ENCODE assay signal across 13 mouse cellular contexts in genomic region chr5:114298212-114298894, GRCm38 (mm10). TPM values are rescaled to one million over a fixed set of nuclear protein-coding genes. Genes with fewer than 3 reads are reported as not detected.
DNase-seq lines count a peak whose midpoint lies in the region; ATAC-seq lines count a peak whose summit lies in the region.
"Had no signal": no experiment of that assay in that cellular context is flagged by ENCODE, and none has a peak within 500 bp of the region (broad histone marks: within the 10 kb centered on the region; RNA-seq: fewer than 3 reads in every experiment).

No protein-coding gene starts in this region.

- 0 out of 2 replicates have a peak, but pooled peaks have one; percentile 17 for ATAC-seq in neural tube, embryonic 13.5 days (ENCODE audit: low read depth)
- ATAC-seq in neural tube, embryonic 15.5 days (ENCODE audit: low FRiP score), result no peak
- 0 out of 2 replicates have a peak, but pooled peaks have one; percentile 43 for ATAC-seq in forebrain, embryonic 15.5 days (replicated peaks)
- ATAC-seq in midbrain, embryonic 14.5 days (ENCODE audit: low FRiP score, low TSS enrichment), result no peak; the same call in 1 of the 2 replicates
- ATAC-seq in erythroblast, adult 5-6 weeks (replicated peaks; ENCODE audit: low FRiP score, poor library complexity, severe bottlenecking), result no peak

- 51% methylated on average over 18 of the region's 18 CpGs for WGBS in neural tube, embryonic 13.5 days
- 45% methylated on average over 18 of the region's 18 CpGs for WGBS in neural tube, embryonic 15.5 days
- WGBS in forebrain, embryonic 15.5 days, result 35% methylated on average over 18 of the region's 18 CpGs
- 36% methylated on average over 18 of the region's 18 CpGs for WGBS in midbrain, embryonic 14.5 days

- H3K4me3 ChIP-seq in neural tube, embryonic 13.5 days, result no peak overlapping the region
- H3K4me3 ChIP-seq in neural tube, embryonic 15.5 days (replicated peaks), result no peak overlapping the region
- H3K4me3 ChIP-seq in forebrain, embryonic 15.5 days, result no peak overlapping the region
- no peak overlapping the region for H3K4me3 ChIP-seq in midbrain, embryonic 14.5 days (replicated peaks; ENCODE audit: low read depth, low read length)

- H3K4me2 ChIP-seq in neural tube, embryonic 13.5 days, result no peak overlapping the region
- H3K4me2 ChIP-seq in neural tube, embryonic 15.5 days, result no peak overlapping the region
- H3K4me2 ChIP-seq in forebrain, embryonic 15.5 days (replicated peaks), result no peak overlapping the region
- H3K4me2 ChIP-seq in midbrain, embryonic 14.5 days (ENCODE audit: low read length), result no peak overlapping the region

- peaks cover 41% of the 10 kb centered on the region for H3K4me1 ChIP-seq in neural tube, embryonic 13.5 days (replicated peaks)
- peaks cover 27% of the 10 kb centered on the region for H3K4me1 ChIP-seq in neural tube, embryonic 15.5 days
- H3K4me1 ChIP-seq in forebrain, embryonic 15.5 days, result peaks cover 38% of the 10 kb centered on the region
- H3K4me1 ChIP-seq in midbrain, embryonic 14.5 days (ENCODE audit: control insufficient read depth, insufficient read depth, low read length), result peaks cover 15% of the 10 kb centered on the region

- H3K36me3 ChIP-seq in neural tube, embryonic 13.5 days, result no peaks in the 10 kb centered on the region
- no peaks in the 10 kb centered on the region for H3K36me3 ChIP-seq in neural tube, embryonic 15.5 days
- no peaks in the 10 kb centered on the region for H3K36me3 ChIP-seq in forebrain, embryonic 15.5 days
- no peaks in the 10 kb centered on the region for H3K36me3 ChIP-seq in midbrain, embryonic 14.5 days (ENCODE audit: control insufficient read depth, insufficient read depth, low read length)

- peaks cover 87% of the 10 kb centered on the region for H3K27me3 ChIP-seq in neural tube, embryonic 13.5 days
- H3K27me3 ChIP-seq in neural tube, embryonic 15.5 days (replicated peaks), result peaks cover 50% of the 10 kb centered on the region
- H3K27me3 ChIP-seq in forebrain, embryonic 15.5 days, result peaks cover 10% of the 10 kb centered on the region; the same call in 1 of the 2 replicates
- peaks cover 23% of the 10 kb centered on the region for H3K27me3 ChIP-seq in midbrain, embryonic 14.5 days (ENCODE audit: control insufficient read depth, insufficient read depth, low read length)

- 0 out of 2 replicates have a peak overlapping the region, but pooled peaks have one; percentile 13 for H3K27ac ChIP-seq in neural tube, embryonic 13.5 days (replicated peaks)
- H3K27ac ChIP-seq in neural tube, embryonic 15.5 days (replicated peaks), result no peak overlapping the region
- H3K27ac ChIP-seq in forebrain, embryonic 15.5 days (replicated peaks), result peak overlapping the region; percentile 20
- no peak overlapping the region; the same call in 1 of the 2 replicates for H3K27ac ChIP-seq in midbrain, embryonic 14.5 days (replicated peaks; ENCODE audit: low read depth, low read length)

- H3K9me3 ChIP-seq in neural tube, embryonic 13.5 days, result no peaks in the 10 kb centered on the region
- H3K9me3 ChIP-seq in neural tube, embryonic 15.5 days (replicated peaks), result no peaks in the 10 kb centered on the region
- no peaks in the 10 kb centered on the region for H3K9me3 ChIP-seq in forebrain, embryonic 15.5 days
- no peaks in the 10 kb centered on the region for H3K9me3 ChIP-seq in midbrain, embryonic 14.5 days (ENCODE audit: control insufficient read depth, low read length)

- H3K9ac ChIP-seq in neural tube, embryonic 13.5 days, result no peak overlapping the region
- no peak overlapping the region for H3K9ac ChIP-seq in neural tube, embryonic 15.5 days (replicated peaks)
- no peak overlapping the region for H3K9ac ChIP-seq in forebrain, embryonic 15.5 days (replicated peaks)
- H3K9ac ChIP-seq in midbrain, embryonic 14.5 days (replicated peaks; ENCODE audit: low read length), result no peak overlapping the region

- peak; percentile 43 to 57 for DNase-seq in cerebellum, postnatal 25 days
- DNase-seq in cerebellum, adult 11-12 months, result no peak
- peak; percentile 86 for DNase-seq in midbrain, embryonic 14.5 days
- DNase-seq in frontal cortex, postnatal 25 days (ENCODE audit: low spot score in 2 of 2), result no peak
- DNase-seq: thymus, adult 2 months had no signal

RNA-seq across cellular contexts. Expression of gene Myo1h, which starts 9.4 kb away (rescaled TPM):
- polyA plus RNA-seq in neural tube, embryonic 13.5 days (2015; fragmentation: Nextera tagmentation; extraction: Ambion mirVana), result 0.38 and 0.59 TPM in 2 replicates
- polyA plus RNA-seq in neural tube, embryonic 15.5 days (2015; fragmentation: Nextera tagmentation; extraction: Ambion mirVana), result 0.56 and 0.64 TPM in 2 replicates
- polyA plus RNA-seq in forebrain, embryonic 15.5 days (2015; fragmentation: Nextera tagmentation; extraction: Ambion mirVana), result 0.57 and 0.80 TPM in 2 replicates
- polyA plus RNA-seq in midbrain, embryonic 14.5 days (2014; fragmentation: Nextera tagmentation; extraction: Ambion mirVana), result 0.34 and 0.74 TPM in 2 replicates
- total RNA-seq in erythroblast, adult 5-6 weeks (2015; ENCODE audit: low replicate concordance), result not detected in 2 replicates
- 0.84 TPM in 1 of 2 replicates, not detected in the other for total RNA-seq in erythroblast, adult 5-6 weeks (2017; ENCODE audit: low replicate concordance)
- polyA plus RNA-seq: liver, adult 2 months had no signal

RNA-seq across cellular contexts. Expression of gene Foxn4, which starts 24.7 kb away (rescaled TPM):
- polyA plus RNA-seq in neural tube, embryonic 13.5 days (2015; fragmentation: Nextera tagmentation; extraction: Ambion mirVana), result 0.25 and 0.32 TPM in 2 replicates
- polyA plus RNA-seq in neural tube, embryonic 15.5 days (2015; fragmentation: Nextera tagmentation; extraction: Ambion mirVana), result not detected in 2 replicates
- polyA plus RNA-seq in forebrain, embryonic 15.5 days (2015; fragmentation: Nextera tagmentation; extraction: Ambion mirVana), result 0.11 and 0.56 TPM in 2 replicates
- 0.36 and 1.5 TPM in 2 replicates for polyA plus RNA-seq in midbrain, embryonic 14.5 days (2014; fragmentation: Nextera tagmentation; extraction: Ambion mirVana)
- total RNA-seq in erythroblast, adult 5-6 weeks (2015; ENCODE audit: low replicate concordance), result not detected in 2 replicates
- not detected in 2 replicates for total RNA-seq in erythroblast, adult 5-6 weeks (2017; ENCODE audit: low replicate concordance)
- total RNA-seq: liver, adult 2 months; megakaryocyte, adult 5-6 weeks had no signal
- polyA plus RNA-seq: heart, embryonic 14.5 days; large intestine, adult 2 months; liver, adult 2 months had no signal

Comparison
In these comparisons a context has a peak if more than half of its experiments do, and no peak if none do; other contexts are left out.
1. DNase-seq: peak in cerebellum, postnatal 25 days (2 of 2) and midbrain, embryonic 14.5 days (single experiment); none in cerebellum, adult 11-12 months (single experiment) and frontal cortex, postnatal 25 days (0 of 2).
2. ATAC-seq: peak in neural tube, embryonic 13.5 days (single experiment) and forebrain, embryonic 15.5 days (single experiment); none in neural tube, embryonic 15.5 days (single experiment), midbrain, embryonic 14.5 days (single experiment) and erythroblast, adult 5-6 weeks (single experiment).
3. H3K27ac ChIP-seq: peak in neural tube, embryonic 13.5 days (single experiment) and forebrain, embryonic 15.5 days (single experiment); none in neural tube, embryonic 15.5 days (single experiment) and midbrain, embryonic 14.5 days (single experiment).